In genomic region chr9:11062856-11063255, GRCm38 (mm10) we compare ENCODE assay signal across 21 mouse cellular contexts.
"Had no signal": no experiment of that assay in that cellular context is flagged by ENCODE, and none has a peak within 500 bp of the region (broad histone marks: within the 10 kb centered on the region; RNA-seq: fewer than 3 reads in every experiment).

No protein-coding gene starts in this region.

- H3K27ac ChIP-seq: kidney, postnatal 0 days; limb, embryonic 12.5 days; limb, embryonic 15.5 days; liver, embryonic 14.5 days; macrophage; midbrain, embryonic 12.5 days; midbrain, embryonic 15.5 days; neural tube, embryonic 12.5 days; neural tube, embryonic 15.5 days; stomach, embryonic 15.5 days had no signal

- H3K9ac ChIP-seq: limb, embryonic 12.5 days; limb, embryonic 15.5 days; liver, embryonic 14.5 days; liver, postnatal 0 days; lung, embryonic 14.5 days; midbrain, embryonic 12.5 days; midbrain, embryonic 15.5 days; neural tube, embryonic 12.5 days; neural tube, embryonic 15.5 days; stomach, embryonic 15.5 days had no signal

- H3K36me3 ChIP-seq: limb, embryonic 12.5 days; limb, embryonic 15.5 days; midbrain, embryonic 12.5 days; midbrain, embryonic 15.5 days; neural tube, embryonic 12.5 days; neural tube, embryonic 15.5 days; stomach, embryonic 15.5 days had no signal

- H3K27me3 ChIP-seq: limb, embryonic 12.5 days; limb, embryonic 15.5 days; midbrain, embryonic 12.5 days; midbrain, embryonic 15.5 days; neural tube, embryonic 12.5 days; neural tube, embryonic 15.5 days; stomach, embryonic 15.5 days had no signal

- H3K4me1 ChIP-seq: limb, embryonic 12.5 days; limb, embryonic 15.5 days; midbrain, embryonic 12.5 days; midbrain, embryonic 15.5 days; neural tube, embryonic 12.5 days; neural tube, embryonic 15.5 days; stomach, embryonic 15.5 days had no signal

- H3K4me3 ChIP-seq: limb, embryonic 12.5 days; limb, embryonic 15.5 days; midbrain, embryonic 12.5 days; midbrain, embryonic 15.5 days; neural tube, embryonic 12.5 days; neural tube, embryonic 15.5 days; stomach, embryonic 15.5 days had no signal

- ATAC-seq: liver, postnatal 0 days; lung, postnatal 0 days; midbrain, embryonic 15.5 days had no signal

- DNase-seq: kidney, adult 2 months; kidney, postnatal 25 days; left cerebral cortex, postnatal 4 days; liver, postnatal 0 days; lung, embryonic 14.5 days; right cerebral cortex, adult 18-20 months; right cerebral cortex, postnatal 14 days; spleen, adult 18-20 months; thymus, postnatal 25 days had no signal

- H3K9me3 ChIP-seq: limb, embryonic 12.5 days; limb, embryonic 15.5 days; midbrain, embryonic 12.5 days; midbrain, embryonic 15.5 days; neural tube, embryonic 12.5 days; neural tube, embryonic 15.5 days; stomach, embryonic 15.5 days had no signal

- H3K4me2 ChIP-seq: limb, embryonic 12.5 days; limb, embryonic 15.5 days; liver, embryonic 11.5 days; lung, embryonic 14.5 days; midbrain, embryonic 12.5 days; midbrain, embryonic 15.5 days; neural tube, embryonic 12.5 days; neural tube, embryonic 15.5 days; stomach, embryonic 15.5 days had no signal
